Mouse (Mus musculus) G1E (cell line): ENCODE measurements at regions not wholly inside any gene's neighbourhood (a gene's known extent, or its start where the extent isn't known, plus 50 kb on each side); places are given as distances from the start of the nearest gene placed in this dataset.

ENCODE experiments used
- CTCF ChIP-seq: IDR thresholded peaks from 2 replicates; pipeline ENCODE4 v1.5.1; 2012; ENCODE audit warnings: low read depth, low read length, inconsistent platforms, mixed read lengths
- GATA1 ChIP-seq: IDR thresholded peaks from 2 replicates; pipeline ENCODE4 v1.6.1; 2012; ENCODE audit warnings: borderline replicate concordance, low read length, inconsistent platforms, mixed read lengths
- GATA2 ChIP-seq: IDR thresholded peaks from 2 replicates; pipeline ENCODE4 v1.6.1; 2012; ENCODE audit warnings: low read depth, low read length, inconsistent platforms, borderline replicate concordance
- POLR2AphosphoS5 ChIP-seq: IDR thresholded peaks from 2 replicates; pipeline ENCODE4 v1.6.1; 2012; ENCODE audit warnings: low read depth, low read length, inconsistent platforms; ENCODE audit not compliant: insufficient replicate concordance
- TAL1 ChIP-seq: conservative IDR thresholded peaks from 2 replicates; pipeline ENCODE4 v1.6.1; 2012; ENCODE audit warnings: low read depth, low read length, inconsistent platforms, mixed read lengths

- TF ChIP-seq CTCF (no peak), TAL1 (no peak), GATA1 (no peak), POLR2AphosphoS5 (no peak), GATA2 (no peak)
Observed at GRCm38 (mm10) chr5:75861916-75862629, 116.2 kb downstream of the Kdr start.
